Mouse (Mus musculus) thymus, adult 2 months (tissue): ENCODE measurements around the gene Zfp706. TPM values are rescaled to one million over a fixed set of nuclear protein-coding genes. Genes with fewer than 3 reads are reported as not detected.

Experiments used
- DNase-seq: peaks from one replicate; pipeline ENCODE4 v3.0.0; 2021
- H3K27ac ChIP-seq: fragments of 200-500 bp; 2 replicates; pipeline ENCODE4 v1.5.1; 2012; ENCODE audit warnings: low read length, control low read depth; ENCODE audit not compliant: control insufficient read depth, insufficient read depth
- H3K27me3 ChIP-seq: fragments of 200-500 bp; 2 replicates; pipeline ENCODE4 v1.6.1; 2012; ENCODE audit warnings: mild to moderate bottlenecking, low read length, moderate library complexity, mixed read lengths; ENCODE audit not compliant: control insufficient read depth, insufficient read depth
- H3K36me3 ChIP-seq: fragments of 200-500 bp; 2 replicates; pipeline ENCODE4 v1.6.1; 2012; ENCODE audit warnings: mild to moderate bottlenecking, low read length, moderate library complexity; ENCODE audit not compliant: control insufficient read depth, insufficient read depth
- H3K4me1 ChIP-seq: fragments of 200-500 bp; replicated peaks from 2 replicates; pipeline ENCODE4 v1.6.1; 2012; ENCODE audit warnings: low read length; ENCODE audit not compliant: control insufficient read depth, insufficient read depth
- H3K4me3 ChIP-seq: fragments of 200-500 bp; 2 replicates; pipeline ENCODE4 v1.5.1; 2012; ENCODE audit warnings: mild to moderate bottlenecking, low read length, control low read depth, moderate library complexity; ENCODE audit not compliant: control insufficient read depth, insufficient read depth
- CTCF ChIP-seq: fragments of 200-500 bp; IDR thresholded peaks from 2 replicates; pipeline ENCODE4 v1.5.1; 2012; ENCODE audit warnings: mild to moderate bottlenecking, control low read depth, low read length, moderate library complexity, borderline replicate concordance; ENCODE audit not compliant: control insufficient read depth, poor library complexity, insufficient read depth; ENCODE audit errors: extremely low read depth
- POLR2A ChIP-seq: fragments of 200-500 bp; IDR thresholded peaks from 2 replicates; pipeline ENCODE4 v1.6.1; 2012; ENCODE audit warnings: mild to moderate bottlenecking, low read length, control low read depth, moderate library complexity; ENCODE audit not compliant: control insufficient read depth, poor library complexity, insufficient read depth; ENCODE audit errors: extremely low read depth
- WGBS: fragments of 180-500 bp; shearing (Covaris S2); methylation state at CpG from one replicate; pipeline ENCODE4 v1.1.7; 2018; 5-methylcytosine and 5-hydroxymethylcytosine counted together
- polyA plus RNA-seq: library from polyadenylated mRNA; depleted of rRNA; stranded (reverse); fragments of >200 nt; gene quantifications from 2 replicates; pipeline ENCODE4 v1.2.3, GENCODE M21; 2012

The Zfp706 gene
- polyA plus RNA-seq, 1 experiment = 33.7 TPM

GRCm38 (mm10) chr15:37042559-37042958 lies 35.0 kb upstream of the Zfp706 start:
- DNase-seq = no peak
- Histone ChIP-seq H3K27me3 (no peaks in the 10 kb centered on the region), H3K36me3 (no peaks in the 10 kb centered on the region), H3K27ac (no peak overlapping the region), H3K4me3 (no peak overlapping the region), H3K4me1 (peaks cover 6% of the 10 kb centered on the region; the same call in 1 of the 2 replicates)
- TF ChIP-seq POLR2A (no peak), CTCF (no peak)
- whole genome bisulfite sequencing = 75% methylated on average over 5 of the region's 5 CpGs

GRCm38 (mm10) chr15:37041214-37041613 lies 33.6 kb upstream of the Zfp706 start:
- Histone ChIP-seq H3K27ac (no peak overlapping the region), H3K36me3 (no peaks in the 10 kb centered on the region), H3K4me3 (no peak overlapping the region), H3K4me1 (peaks cover 11% of the 10 kb centered on the region; the same call in 1 of the 2 replicates), H3K27me3 (no peaks in the 10 kb centered on the region)
- TF ChIP-seq POLR2A (no peak), CTCF (no peak)
- DNase-seq = no peak
- 98% methylated on average over 5 of the region's 5 CpGs for WGBS

- no peak for DNase-seq
- 60% methylated on average over 1 of the region's 1 CpGs for WGBS
- peaks cover 11% of the 10 kb centered on the region; the same call in 1 of the 2 replicates for H3K4me1 ChIP-seq
- no peaks in the 10 kb centered on the region for H3K27me3 ChIP-seq
- no peaks in the 10 kb centered on the region for H3K36me3 ChIP-seq
- no peak for TF ChIP-seq POLR2A
- no peak for TF ChIP-seq CTCF
- H3K4me3 ChIP-seq = no peak overlapping the region
- no peak overlapping the region for H3K27ac ChIP-seq
Observed at GRCm38 (mm10) chr15:37038666-37039065, 31.1 kb upstream of the Zfp706 start.

- Histone ChIP-seq H3K36me3 (no peaks in the 10 kb centered on the region), H3K4me3 (no peak overlapping the region), H3K27me3 (no peaks in the 10 kb centered on the region), H3K27ac (0 out of 2 replicates have a peak overlapping the region, but pooled peaks have one; percentile 41), H3K4me1 (peaks cover 11% of the 10 kb centered on the region; the same call in 1 of the 2 replicates)
- peak; percentile 55 for DNase-seq
- TF ChIP-seq POLR2A (no peak), CTCF (no peak)
- WGBS = 50% methylated on average over 3 of the region's 3 CpGs
Observed at GRCm38 (mm10) chr15:37037704-37038103, 30.1 kb upstream of the Zfp706 start.

- Histone ChIP-seq H3K4me1 (peaks cover 11% of the 10 kb centered on the region; the same call in 1 of the 2 replicates), H3K27ac (no peak overlapping the region), H3K27me3 (no peaks in the 10 kb centered on the region), H3K36me3 (no peaks in the 10 kb centered on the region), H3K4me3 (no peak overlapping the region)
- TF ChIP-seq POLR2A (no peak), CTCF (no peak)
- 82% methylated on average over 7 of the region's 7 CpGs for WGBS
- no peak for DNase-seq
Observed at GRCm38 (mm10) chr15:37036481-37037156, 29.0 kb upstream of the Zfp706 start.

- TF ChIP-seq CTCF (no peak), POLR2A (no peak)
- peaks cover 7% of the 10 kb centered on the region; the same call in 1 of the 2 replicates for H3K4me1 ChIP-seq
- no peaks in the 10 kb centered on the region for H3K27me3 ChIP-seq
- H3K27ac ChIP-seq = no peak overlapping the region
- H3K36me3 ChIP-seq = no peaks in the 10 kb centered on the region
- no peak for DNase-seq
- 87% methylated on average over 2 of the region's 2 CpGs for WGBS
- no peak overlapping the region for H3K4me3 ChIP-seq
Observed at GRCm38 (mm10) chr15:37034155-37034554, 26.6 kb upstream of the Zfp706 start.

- DNase-seq = no peak
- H3K27ac ChIP-seq = no peak overlapping the region
- 98% methylated on average over 2 of the region's 2 CpGs for WGBS
Observed at GRCm38 (mm10) chr15:37033431-37033830, 25.9 kb upstream of the Zfp706 start.

More at GRCm38 (mm10) chr15:37033431-37033830, 25.9 kb upstream of the Zfp706 start:
- no peaks in the 10 kb centered on the region for H3K27me3 ChIP-seq
- H3K36me3 ChIP-seq = no peaks in the 10 kb centered on the region
- H3K4me1 ChIP-seq = peaks cover 7% of the 10 kb centered on the region; the same call in 1 of the 2 replicates
- H3K4me3 ChIP-seq = no peak overlapping the region
- TF ChIP-seq POLR2A (no peak), CTCF (no peak)
